Mouse (Mus musculus): ENCODE data around the gene Cplx2.

- TF ChIP-seq POLR2A (IDR thresholded peaks at IDR 0.05; ENCODE audit: insufficient read depth, low read length) (no peak), CTCF (IDR thresholded peaks at IDR 0.05; ENCODE audit: low read depth, low read length) (no peak)
Observed at GRCm38 (mm10) chr13:54380421-54380820, 9.3 kb downstream of the Cplx2 start.
